Mouse (Mus musculus): Measurements from ENCODE around the gene Hnf4a. TPM values are rescaled to one million over a fixed set of nuclear protein-coding genes. Genes with fewer than 3 reads are reported as not detected.
A peak's percentile ranks its signal among the peaks of the same experiment; 100 is the strongest.

Gene Hnf4a
- total and polyA plus RNA-seq, 2 experiments from 2014 or later, result 0.05 TPM; not detected in 1

DNA sequence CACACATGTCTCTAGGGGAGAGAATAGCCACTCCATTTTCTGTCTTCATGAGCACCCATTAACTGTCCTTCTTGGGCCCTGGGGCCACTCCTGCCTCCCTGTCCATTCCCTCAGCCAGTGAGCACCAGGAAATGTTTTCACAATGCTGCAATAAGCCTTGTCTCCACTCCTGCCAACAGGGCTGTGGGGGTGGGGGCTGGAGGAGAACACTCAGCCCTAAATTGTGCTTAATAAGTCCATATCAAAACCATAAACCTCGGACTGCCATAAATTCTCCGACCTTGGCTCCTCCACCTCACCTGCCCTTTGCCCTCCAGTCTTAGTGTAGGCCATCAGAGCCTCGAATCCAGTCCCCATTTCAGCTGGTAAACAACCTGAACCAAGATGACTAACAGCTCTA lies 67.7 kb downstream of the Hnf4a start:
- no peak for DNase-seq (ENCODE audit: low spot score)
- WGBS, result 78% methylated on average over 3 of the region's 3 CpGs
- no peak overlapping the region for H3K9ac ChIP-seq (replicated peaks; ENCODE audit: low read length)
- no peak overlapping the region for H3K4me3 ChIP-seq (ENCODE audit: low read length)
- no peaks in the 10 kb centered on the region for H3K27me3 ChIP-seq (ENCODE audit: insufficient read depth, low read length)
- ATAC-seq, result no peak
- no peak for TF ChIP-seq CTCF (IDR thresholded peaks at IDR 0.05; ENCODE audit: low read depth)
- no peaks in the 10 kb centered on the region for H3K4me1 ChIP-seq (ENCODE audit: insufficient read depth, low read length)
- no peaks in the 10 kb centered on the region for H3K36me3 ChIP-seq (ENCODE audit: insufficient read depth, low read length)
- no peak overlapping the region for H3K4me2 ChIP-seq (ENCODE audit: low read depth, low read length)
- no peak overlapping the region for H3K27ac ChIP-seq
- H3K9me3 ChIP-seq (ENCODE audit: low read length), result no peaks in the 10 kb centered on the region

DNA sequence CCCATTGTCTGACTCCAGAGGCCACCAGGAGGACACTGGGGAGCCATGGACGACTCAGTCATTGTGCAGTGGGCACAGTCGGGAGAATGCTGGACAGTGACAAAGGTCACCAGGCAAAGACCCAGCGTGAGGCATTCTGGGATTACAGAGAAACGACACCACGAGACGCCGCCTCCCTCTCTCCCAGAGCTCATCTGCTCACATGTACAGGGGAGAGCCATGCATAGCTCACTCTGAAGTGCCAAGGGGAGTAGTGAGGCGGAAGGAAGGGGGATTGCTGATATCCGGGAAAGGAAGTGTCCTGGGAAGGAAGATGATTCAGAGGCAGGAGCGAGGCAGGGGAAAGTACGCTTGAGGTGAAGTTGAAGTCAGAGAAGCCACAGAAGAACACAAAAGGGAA lies 68.6 kb downstream of the Hnf4a start:
- Histone ChIP-seq H3K36me3 (ENCODE audit: insufficient read depth, low read length) (no peaks in the 10 kb centered on the region), H3K27ac (no peak overlapping the region), H3K27me3 (ENCODE audit: insufficient read depth, low read length) (no peaks in the 10 kb centered on the region), H3K4me2 (ENCODE audit: low read depth, low read length) (no peak overlapping the region), H3K9ac (replicated peaks; ENCODE audit: low read length) (no peak overlapping the region), H3K9me3 (ENCODE audit: low read length) (no peaks in the 10 kb centered on the region), H3K4me3 (ENCODE audit: low read length) (no peak overlapping the region), H3K4me1 (ENCODE audit: insufficient read depth, low read length) (no peaks in the 10 kb centered on the region)
- ATAC-seq (no peak), DNase-seq (ENCODE audit: low spot score) (no peak)
- 36% methylated on average over 11 of the region's 11 CpGs for WGBS
- no peak for TF ChIP-seq CTCF (IDR thresholded peaks at IDR 0.05; ENCODE audit: low read depth)

DNA sequence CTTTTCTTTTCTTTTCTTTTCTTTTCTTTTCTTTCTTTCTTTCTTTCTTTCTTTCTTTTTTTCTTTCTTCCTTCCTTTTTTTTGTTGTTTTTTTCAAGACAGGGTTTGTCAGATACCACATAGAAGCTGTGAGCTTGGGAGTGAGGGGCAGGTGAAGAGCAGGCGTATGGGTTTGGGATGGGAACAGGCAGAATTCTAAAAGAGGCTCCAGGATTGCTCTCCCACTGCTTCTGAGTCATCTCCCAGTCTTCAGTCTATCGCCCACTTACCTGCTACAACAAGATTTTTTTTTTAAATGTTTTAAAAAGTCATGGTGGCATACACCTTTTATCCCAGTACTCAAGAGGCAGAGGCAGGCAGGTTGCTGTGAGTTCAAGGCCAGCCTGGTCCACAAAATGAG lies 71.4 kb downstream of the Hnf4a start:
- Histone ChIP-seq H3K4me3 (ENCODE audit: low read length) (no peak overlapping the region), H3K4me2 (ENCODE audit: low read depth, low read length) (no peak overlapping the region), H3K27ac (no peak overlapping the region), H3K9ac (replicated peaks; ENCODE audit: low read length) (no peak overlapping the region), H3K4me1 (ENCODE audit: insufficient read depth, low read length) (no peaks in the 10 kb centered on the region), H3K9me3 (ENCODE audit: low read length) (no peaks in the 10 kb centered on the region), H3K27me3 (ENCODE audit: insufficient read depth, low read length) (no peaks in the 10 kb centered on the region), H3K36me3 (ENCODE audit: insufficient read depth, low read length) (no peaks in the 10 kb centered on the region)
- TF ChIP-seq CTCF (IDR thresholded peaks at IDR 0.05; ENCODE audit: low read depth), result no peak
- DNase-seq (ENCODE audit: low spot score) (no peak), ATAC-seq (no peak)
- WGBS, result 87% methylated on average over 2 of the region's 2 CpGs

DNA sequence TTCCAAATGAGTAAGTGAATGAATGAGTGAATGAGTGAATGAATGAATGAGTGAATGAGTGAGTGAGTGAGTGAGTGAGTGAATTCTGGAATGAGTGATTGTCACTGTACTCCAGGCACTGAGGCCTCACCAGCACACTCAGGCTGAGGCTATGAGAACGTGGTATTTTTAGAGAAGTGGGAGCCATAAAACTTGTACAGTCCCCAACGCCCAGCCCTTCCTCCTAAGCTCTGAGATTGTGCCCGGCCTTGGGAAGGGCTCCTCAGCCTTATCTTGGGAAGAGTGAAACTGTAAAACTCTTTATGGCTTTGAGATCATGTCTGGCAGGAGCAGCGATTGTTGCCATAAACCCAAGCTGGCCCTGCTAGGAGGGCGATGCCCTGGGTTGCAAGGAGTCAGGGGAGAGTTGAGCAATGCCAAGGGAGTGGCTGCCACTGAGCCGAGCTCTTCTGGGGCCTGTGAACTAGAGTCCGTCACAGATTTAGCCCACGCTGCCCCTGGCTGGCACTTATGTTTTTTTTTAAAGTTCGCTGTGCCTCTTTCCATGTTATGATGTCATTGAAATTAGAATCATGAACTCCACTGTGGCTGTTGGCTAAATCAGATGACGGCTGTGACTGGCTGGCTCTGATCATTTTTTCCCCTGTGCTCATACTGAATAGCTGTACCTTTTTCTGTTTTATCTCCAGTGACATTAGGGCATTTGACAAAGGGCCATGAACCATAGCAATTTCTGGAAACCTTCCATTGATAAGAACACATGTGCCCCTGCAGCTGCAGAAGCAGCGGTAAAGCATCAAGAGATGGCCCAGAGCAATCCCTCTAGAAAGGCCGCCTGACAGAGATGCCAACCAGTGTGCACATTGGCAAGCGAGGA lies 73.7 kb downstream of the Hnf4a start:
- TF ChIP-seq CTCF (IDR thresholded peaks at IDR 0.05; ENCODE audit: low read depth), result no peak
- no peak overlapping the region for H3K4me2 ChIP-seq (ENCODE audit: low read depth, low read length)
- no peak overlapping the region for H3K9ac ChIP-seq (replicated peaks; ENCODE audit: low read length)
- ATAC-seq, result no peak
- WGBS, result 78% methylated on average over 13 of the region's 13 CpGs
- no peaks in the 10 kb centered on the region for H3K9me3 ChIP-seq (ENCODE audit: low read length)
- no peak for DNase-seq (ENCODE audit: low spot score)
- H3K27me3 ChIP-seq (ENCODE audit: insufficient read depth, low read length), result no peaks in the 10 kb centered on the region
- H3K36me3 ChIP-seq (ENCODE audit: insufficient read depth, low read length), result no peaks in the 10 kb centered on the region
- H3K4me1 ChIP-seq (ENCODE audit: insufficient read depth, low read length), result no peaks in the 10 kb centered on the region
- H3K27ac ChIP-seq, result no peak overlapping the region
- no peak overlapping the region for H3K4me3 ChIP-seq (ENCODE audit: low read length)

DNA sequence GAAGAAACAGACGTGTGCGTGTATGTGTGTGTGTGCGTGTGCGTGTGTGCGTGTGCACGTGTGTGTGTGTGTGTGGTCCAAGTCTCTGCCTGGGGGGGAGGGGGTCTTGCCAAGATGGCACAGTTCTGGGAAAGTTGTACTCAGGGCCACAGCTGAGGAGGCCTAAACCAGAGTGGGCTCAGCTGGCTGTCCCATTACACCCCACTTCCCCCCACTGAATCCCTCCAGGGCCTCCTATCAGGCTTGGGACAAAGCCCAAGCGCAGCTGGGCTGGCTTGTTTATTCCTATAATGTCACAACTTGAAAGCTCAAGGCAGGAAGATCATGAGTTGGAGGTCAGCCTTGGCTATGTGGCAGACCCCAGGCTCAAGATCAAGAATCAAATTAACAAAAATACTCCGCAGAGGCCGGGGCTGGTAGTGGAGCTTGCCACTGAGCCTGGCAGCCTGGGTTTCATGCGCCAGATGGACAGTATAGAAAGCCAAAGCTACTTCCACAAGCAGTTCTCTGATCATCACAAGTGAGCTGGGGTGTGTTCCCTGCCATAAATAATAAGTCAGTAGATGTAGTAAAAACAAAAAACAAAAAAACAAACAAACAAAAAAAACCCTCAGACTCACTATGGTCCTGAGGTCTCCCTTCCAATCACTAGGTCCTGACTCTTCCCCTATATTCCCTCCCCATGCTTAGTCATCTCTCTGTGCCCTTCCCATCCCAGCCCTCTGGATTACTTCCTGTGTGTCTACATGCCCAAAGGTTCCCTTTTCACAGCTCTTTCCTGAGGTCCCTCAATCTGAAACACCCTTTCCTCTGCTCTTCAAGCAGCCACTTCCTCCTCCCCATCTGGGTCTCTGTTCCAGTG lies 76.8 kb downstream of the Hnf4a start:
- no peak overlapping the region for H3K4me3 ChIP-seq (ENCODE audit: low read length)
- TF ChIP-seq CTCF (IDR thresholded peaks at IDR 0.05; ENCODE audit: low read depth), result no peak
- no peak overlapping the region for H3K4me2 ChIP-seq (ENCODE audit: low read depth, low read length)
- H3K9ac ChIP-seq (replicated peaks; ENCODE audit: low read length), result no peak overlapping the region
- DNase-seq (ENCODE audit: low spot score), result peak; percentile 58
- H3K9me3 ChIP-seq (ENCODE audit: low read length), result no peaks in the 10 kb centered on the region
- H3K27ac ChIP-seq, result peak overlapping the region; percentile 48; the same call in 1 of the 2 replicates
- no peaks in the 10 kb centered on the region for H3K27me3 ChIP-seq (ENCODE audit: insufficient read depth, low read length)
- WGBS, result 78% methylated on average over 10 of the region's 10 CpGs
- no peaks in the 10 kb centered on the region for H3K36me3 ChIP-seq (ENCODE audit: insufficient read depth, low read length)
- peak; percentile 54; the same call in 1 of the 2 replicates for ATAC-seq
- no peaks in the 10 kb centered on the region for H3K4me1 ChIP-seq (ENCODE audit: insufficient read depth, low read length)

DNA sequence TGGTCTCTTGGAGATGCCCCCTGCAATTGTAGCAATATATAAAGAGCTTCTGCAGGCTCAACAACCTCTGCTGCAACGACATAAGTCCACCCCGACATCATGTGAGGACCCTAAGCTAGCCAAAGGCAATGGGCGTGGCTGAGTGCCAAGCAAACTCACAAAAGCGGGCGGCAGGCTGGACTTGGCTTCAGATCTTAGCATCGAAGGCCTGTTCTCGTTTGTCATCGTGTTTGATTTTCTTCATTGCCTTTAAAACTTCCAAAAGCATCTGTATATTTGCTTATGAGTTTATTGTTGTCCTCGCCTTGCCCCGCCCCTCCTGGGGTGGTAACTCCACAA lies 77.4 kb downstream of the Hnf4a start:
- H3K9ac ChIP-seq (replicated peaks; ENCODE audit: low read length), result no peak overlapping the region
- no peaks in the 10 kb centered on the region for H3K36me3 ChIP-seq (ENCODE audit: insufficient read depth, low read length)
- peak overlapping the region; percentile 48; the same call in 1 of the 2 replicates for H3K27ac ChIP-seq
- ATAC-seq (0 out of 2 replicates have a peak, but pooled peaks have one; percentile 24), DNase-seq (ENCODE audit: low spot score) (peak; percentile 53)
- no peak overlapping the region for H3K4me3 ChIP-seq (ENCODE audit: low read length)
- no peak for TF ChIP-seq CTCF (IDR thresholded peaks at IDR 0.05; ENCODE audit: low read depth)
- no peaks in the 10 kb centered on the region for H3K27me3 ChIP-seq (ENCODE audit: insufficient read depth, low read length)
- H3K4me1 ChIP-seq (ENCODE audit: insufficient read depth, low read length), result no peaks in the 10 kb centered on the region
- H3K9me3 ChIP-seq (ENCODE audit: low read length), result no peaks in the 10 kb centered on the region
- 64% methylated on average over 10 of the region's 10 CpGs for WGBS
- H3K4me2 ChIP-seq (ENCODE audit: low read depth, low read length), result no peak overlapping the region
